Mouse (Mus musculus) yolk sac, embryonic 10.5 days (tissue): Measurements from ENCODE around the gene Pard3b.

Source experiments
- DNase-seq: peaks from one replicate; pipeline ENCODE4 v3.0.0-alpha.2; 2017; ENCODE audit warnings: low spot score

Gene Pard3b

DNA sequence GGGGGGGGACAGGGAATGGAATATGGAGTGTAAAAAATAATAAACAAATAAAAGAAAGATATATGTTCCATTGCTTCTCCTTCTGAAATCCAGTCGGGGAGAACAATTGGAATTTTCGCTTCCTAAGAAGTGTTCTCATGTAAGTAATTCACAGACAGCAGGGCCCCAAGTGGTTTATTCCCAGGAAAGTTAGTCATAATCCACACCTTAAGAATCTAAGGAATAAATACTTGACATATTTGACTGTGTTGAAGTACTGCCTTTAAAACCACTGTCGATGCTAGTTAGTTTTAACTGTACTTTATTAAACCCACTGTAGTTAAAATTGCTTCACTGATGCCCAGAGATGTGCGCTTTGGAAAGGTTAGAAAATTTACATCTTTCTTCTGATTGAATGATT is 442.5 kb downstream of the Pard3b start:
- DNase-seq: no peak

DNA sequence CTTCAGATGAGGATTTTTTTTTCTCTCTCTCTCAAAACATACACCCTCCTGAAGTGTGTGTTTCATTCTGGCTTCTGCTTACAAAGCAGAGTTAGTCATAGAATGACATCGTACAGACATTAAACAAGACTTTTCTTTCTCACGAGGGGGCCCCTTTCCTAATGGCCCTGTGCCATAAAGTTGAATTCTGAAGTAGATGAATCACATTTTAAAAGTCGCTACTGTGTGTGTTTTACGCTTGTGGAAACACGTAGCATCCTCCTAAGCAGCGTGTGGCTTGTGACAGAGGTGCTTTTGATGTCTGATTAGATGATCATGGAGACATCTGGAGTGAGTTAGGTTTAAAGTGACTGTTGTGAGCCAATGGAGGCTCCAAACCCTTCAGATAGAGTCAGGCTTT is 447.4 kb downstream of the Pard3b start:
- no peak for DNase-seq

DNA sequence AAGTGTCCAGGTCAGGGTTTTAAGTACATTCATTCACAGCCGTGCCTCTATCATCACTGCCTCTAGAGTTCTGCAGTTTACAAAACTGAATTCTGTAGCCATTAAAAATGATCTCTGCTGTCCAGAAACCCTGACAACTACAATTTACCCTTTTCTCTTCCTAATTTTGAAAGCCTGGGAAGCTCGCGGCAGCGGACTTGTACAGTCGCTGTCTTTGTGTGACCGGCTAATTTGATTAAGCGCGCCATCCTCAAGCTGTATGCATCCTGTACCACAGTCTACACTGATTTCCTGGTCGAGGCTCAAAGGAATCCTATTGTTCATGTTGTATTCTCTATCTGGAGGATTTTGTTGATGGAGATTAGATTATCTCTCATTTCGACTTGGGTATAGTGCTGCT is 448.8 kb downstream of the Pard3b start:
- no peak for DNase-seq

DNA sequence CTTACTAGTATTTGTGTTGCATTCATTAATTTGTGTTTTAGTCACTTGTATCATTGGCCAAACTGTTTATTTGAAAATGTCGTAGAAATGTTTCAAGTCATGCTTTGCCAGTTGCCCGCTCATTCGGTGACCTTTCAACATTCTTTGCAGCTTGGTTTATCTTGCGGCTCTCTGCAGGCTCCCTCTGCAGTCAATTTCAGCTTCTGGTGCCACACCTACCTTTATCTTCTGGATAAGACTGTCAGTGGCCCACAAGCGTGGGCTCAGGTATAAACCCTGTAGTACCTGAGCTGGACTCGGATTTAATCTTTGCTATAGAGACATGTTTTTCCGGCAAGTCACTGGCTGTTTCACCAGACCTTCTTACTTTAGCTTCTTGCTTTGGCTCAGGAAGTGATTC is 456.3 kb downstream of the Pard3b start:
- no peak for DNase-seq

DNA sequence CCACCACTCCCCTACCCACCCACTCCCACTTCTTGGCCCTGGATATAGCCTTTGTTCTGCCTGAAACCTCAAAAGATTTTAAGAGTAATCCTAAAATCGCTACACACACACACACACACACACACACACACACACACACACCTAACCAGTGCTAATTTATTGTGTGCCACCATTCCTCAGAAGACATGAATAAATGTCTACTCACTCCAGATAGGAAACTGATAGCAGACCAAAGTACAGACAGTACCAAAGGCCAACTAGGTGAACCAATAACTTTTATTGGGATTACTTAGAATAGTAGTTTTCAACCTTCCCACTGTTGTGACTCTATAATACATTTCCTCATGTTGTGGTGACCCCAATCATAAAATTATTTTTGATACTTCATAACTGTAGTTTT is 483.8 kb downstream of the Pard3b start:
- no peak for DNase-seq

DNA sequence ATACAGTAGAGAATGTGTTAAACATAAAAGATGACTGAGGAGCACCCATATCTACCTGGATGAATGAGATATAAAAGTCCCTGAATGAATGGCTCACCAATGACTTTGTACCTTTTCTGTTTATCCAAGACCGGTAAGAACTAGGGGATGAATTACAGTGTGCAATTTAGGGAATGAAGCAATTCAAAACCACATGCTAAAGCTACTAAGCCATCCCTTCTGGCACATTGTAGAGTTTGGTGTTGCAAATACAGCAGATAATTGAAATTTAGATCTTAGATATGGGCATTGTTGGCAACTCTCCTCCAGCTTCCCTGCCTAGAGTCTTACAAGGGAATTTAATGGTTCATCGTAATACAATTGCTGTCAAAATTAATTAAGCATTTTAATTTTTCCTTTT is 490.6 kb downstream of the Pard3b start:
- no peak for DNase-seq

DNA sequence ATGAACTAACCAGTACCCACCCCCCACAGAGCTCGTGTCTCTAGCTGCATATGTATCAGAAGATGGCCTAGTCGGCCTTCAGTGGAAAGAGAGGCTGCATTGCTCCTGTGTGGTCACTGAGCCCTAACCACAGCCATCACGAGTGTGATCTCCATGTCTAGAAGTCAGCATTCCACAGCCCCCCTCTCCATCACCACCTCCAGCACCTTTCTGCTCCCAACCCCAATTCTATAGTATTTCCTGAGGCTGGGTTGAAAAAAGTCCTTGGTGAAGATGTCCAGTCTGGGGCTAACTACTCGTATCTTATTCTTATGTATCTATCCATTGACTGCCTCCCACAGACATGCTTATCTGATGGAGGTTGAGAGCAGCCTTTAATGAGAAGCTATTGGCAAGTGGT is 509.5 kb downstream of the Pard3b start:
- DNase-seq: no peak

DNA sequence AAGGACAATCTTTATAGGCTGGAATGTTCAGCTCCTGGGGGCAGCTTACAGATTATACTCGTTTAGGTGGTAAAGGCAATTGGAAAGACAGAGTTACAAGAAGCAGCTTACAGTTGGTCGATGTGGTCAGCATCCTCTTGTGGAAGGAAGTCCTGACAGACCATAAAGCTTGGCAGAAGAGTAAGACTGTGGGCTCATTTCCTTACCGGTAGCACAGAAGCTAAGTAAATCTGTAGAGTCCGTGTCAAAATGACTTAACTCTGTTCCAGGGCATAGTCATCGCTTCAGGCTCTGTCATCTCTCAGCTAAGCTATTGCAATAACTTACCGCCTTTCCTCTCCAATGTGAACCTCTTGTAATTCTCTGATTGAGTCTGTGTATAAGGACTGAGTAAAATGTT is 510.2 kb downstream of the Pard3b start:
- no peak for DNase-seq

DNA sequence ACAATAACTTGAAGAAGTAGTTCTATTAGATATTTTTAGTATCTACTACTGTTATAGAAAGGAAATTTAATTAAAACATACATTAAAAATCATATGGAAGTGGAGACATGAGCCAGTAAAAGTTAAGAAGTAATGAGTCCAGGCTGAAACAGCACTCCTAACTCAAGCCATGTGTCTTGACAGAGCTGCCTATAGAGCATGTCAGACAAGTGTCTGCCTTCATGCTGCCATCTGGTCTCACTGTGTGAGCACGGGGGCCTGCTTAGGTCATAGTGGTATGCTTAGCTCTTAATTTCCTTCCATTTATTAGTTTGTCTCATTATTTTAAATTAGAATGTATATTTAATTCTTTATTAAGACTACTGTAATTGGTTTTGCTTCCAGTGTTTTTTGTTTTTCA is 517.3 kb downstream of the Pard3b start:
- DNase-seq: no peak

DNA sequence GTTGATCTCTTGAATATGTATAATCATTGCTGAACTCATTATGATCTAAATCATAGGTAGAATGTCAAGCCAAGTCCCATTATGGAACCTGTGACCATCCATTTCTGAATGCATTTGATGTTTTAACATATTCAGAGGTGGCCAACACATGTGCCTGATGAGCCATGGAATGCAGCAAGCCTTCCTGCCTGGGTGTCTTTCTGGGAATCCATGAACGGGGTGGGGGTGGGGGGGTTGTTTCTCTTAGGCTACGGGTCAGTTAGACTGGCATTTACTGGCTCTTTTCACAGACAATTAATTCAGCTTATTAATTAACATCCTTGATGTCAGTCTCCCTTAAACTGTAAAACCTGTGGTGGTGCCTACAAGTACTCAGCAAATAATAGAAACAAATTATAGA is 521.0 kb downstream of the Pard3b start:
- DNase-seq: no peak

DNA sequence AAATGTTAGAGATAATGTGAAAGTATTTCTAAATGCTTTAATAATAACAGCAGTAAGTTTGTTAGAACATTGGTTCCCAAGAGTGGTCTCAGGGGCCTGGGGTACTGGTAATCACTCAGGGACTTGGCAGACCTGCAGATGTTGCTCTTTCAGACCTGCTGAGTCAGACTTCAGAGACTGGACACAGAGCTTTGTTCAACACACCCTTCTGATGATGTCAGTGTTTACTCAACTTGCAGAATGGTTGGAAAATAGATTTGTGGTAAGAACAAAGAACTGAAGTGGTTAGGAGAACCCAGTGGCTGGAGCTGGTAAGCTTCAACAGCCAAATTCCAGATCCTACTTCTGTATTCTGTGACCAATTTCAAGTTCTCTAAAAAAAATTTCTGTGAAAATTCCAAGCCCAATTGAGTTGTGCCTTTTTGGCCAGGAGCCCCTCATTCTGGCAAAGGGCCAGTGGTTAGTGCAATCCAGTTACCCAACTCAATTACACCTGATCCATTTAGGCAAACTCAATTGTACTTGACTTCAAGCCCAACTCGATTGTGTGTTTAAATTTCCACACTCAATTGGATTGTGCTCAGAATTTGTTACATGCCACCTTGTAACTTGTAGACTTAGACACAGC is 536.5 kb downstream of the Pard3b start:
- no peak for DNase-seq

DNA sequence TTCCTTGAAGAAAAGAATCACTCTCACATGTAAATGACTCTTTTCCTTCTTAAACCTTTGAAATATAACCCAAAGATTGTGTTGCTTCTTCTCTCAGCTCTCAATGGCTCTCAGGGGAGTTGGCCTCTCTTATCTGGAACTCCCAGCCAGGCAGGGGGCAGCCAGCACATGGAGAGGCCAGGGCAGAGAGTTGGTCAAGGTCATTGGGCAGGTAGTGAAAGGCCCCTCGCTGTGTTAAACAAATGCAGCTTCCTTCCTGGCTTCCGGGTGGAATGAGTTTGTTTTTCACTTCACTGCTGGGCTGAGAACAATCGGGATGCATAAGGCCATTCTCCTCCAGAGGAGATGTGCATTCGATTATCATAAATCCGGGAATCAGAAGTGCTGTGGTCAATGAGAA is 543.0 kb downstream of the Pard3b start:
- peak; percentile 45 for DNase-seq

DNA sequence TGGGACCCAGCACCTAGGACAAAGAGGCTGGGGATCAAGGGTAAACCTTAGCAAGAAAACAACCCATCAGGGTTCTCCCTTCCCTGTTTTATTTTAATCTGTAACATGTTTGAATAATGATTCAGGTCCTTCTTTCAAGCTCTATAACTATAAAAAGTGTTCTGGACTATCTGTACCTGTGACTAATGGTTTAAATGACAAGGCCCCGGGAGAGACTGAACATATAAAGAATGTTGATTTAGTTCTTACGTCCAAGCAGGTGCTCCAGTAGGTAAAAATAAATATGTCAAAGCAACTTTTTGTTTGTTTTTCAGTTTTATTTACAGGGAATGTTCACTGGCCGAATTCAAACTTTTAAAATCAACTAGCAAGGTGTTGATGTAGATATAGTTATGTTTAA is 544.0 kb downstream of the Pard3b start:
- no peak for DNase-seq

DNA sequence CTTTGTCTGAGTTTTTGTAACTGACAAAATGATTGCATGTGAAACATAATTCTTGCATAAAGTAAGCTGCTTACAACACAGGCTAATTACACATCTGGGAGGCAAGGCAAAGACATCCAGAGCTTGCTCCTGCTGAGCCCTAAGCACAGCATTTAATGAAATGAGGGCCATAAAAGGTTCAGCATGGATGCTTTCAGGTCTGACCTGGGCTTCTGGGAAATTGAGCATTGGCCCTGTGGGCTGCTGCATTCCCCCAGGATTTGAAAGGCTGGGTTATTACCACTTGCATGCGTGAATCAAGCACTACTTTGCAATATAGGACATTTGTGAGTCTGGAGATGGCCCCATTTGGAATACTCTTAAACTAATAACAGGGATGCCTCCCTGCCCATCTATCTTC is 552.2 kb downstream of the Pard3b start:
- no peak for DNase-seq

DNA sequence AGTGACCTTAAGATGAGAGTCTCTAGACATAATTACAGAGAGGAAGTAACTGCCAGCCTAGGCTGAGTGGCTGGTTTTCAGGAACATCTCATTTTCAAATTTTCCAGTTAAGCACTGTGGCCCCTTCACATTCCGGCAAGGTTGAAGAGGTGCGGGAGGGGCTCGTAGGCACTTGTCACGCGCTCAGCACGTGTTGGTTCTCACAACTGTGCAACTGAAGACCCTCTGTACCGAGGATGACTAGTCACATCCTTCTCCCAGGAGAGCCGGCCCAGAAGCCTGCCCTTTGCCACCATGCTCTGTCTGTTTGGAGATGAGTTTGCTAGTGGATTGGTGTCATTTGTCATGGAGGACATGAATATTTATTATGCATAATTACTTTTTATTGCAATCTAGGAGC is 558.9 kb downstream of the Pard3b start:
- DNase-seq: no peak

DNA sequence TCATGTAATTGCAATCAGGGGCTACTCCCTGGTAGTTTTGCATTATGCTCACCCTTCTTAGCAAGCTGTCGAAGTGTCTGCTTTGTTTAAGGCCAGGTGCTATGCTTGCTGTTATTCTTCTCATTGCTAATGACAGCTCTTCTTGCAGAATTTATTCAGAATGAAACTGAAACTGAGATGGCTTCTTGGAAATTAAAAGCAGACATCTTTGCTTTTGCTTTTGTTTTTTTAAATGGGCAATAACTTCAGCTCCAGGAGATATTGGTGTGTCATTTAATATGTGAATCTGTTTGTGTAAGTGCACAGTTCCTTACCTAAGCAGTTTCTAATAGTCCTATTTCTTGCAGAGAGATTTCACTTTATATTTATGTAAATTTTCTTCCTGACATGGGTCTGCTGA is 562.3 kb downstream of the Pard3b start:
- no peak for DNase-seq

DNA sequence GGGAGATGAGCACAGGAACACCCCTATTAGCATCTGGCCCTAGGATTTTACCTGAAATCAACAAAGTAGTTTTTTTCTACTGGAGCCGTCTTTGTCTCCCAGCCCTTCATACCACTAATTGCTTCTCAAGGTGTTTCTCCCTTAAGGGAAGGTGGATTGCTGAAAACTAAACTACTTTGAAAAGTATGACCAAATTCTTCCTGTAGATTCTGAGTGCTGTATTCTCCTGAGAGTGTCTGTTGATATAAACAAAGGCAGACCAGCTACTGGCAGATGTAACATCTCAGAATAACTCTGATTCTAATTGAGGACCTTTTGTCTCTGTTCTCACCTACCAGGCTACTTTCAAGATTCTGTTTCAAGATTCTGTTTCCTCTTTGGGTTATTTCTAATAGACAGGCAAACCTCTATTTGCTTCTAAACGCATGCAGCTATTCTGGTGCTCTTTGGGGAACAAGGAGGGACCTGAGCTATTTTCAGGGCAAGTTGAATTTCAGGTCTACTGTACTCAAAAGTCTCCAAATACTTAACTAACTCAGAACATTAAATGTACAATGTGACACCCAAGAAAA is 563.1 kb downstream of the Pard3b start:
- no peak for DNase-seq

DNA sequence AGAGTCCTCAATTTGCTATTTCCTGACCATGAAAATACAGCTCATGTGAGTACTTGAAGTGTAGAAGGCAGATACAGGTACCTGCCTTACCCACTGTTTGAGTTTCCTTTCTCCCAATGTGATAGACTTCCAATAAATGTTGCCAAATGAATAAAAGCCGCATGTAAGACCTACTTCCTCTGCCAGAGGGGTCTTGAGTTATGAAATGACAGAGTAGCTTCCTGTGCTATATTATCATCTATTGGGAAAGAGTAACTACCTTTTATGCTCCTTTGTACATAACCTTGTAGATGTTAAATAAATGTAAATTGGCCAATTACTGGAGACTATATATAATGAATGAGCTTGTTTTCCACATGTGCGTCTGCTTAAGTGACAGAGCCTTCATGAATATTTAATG is 574.7 kb downstream of the Pard3b start:
- no peak for DNase-seq

DNA sequence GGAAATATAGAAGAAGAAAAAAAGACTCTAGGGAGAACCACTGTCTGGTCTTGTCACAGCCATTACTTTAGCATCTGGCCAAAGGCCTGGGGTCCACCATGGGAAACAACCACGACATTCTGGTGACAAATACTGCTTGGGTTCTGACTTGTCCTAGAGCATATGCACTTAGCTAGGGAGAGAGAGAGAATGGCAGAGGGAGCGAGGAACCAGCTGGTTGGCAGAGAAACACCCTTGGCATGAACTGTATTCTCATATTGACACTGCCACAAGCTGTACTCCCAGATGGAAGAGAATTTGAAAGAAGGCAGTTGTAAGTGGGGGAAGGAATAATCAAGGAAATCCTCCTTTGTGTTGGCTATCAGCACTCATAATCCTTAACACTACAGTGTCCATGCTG is 577.2 kb downstream of the Pard3b start:
- DNase-seq: no peak

DNA sequence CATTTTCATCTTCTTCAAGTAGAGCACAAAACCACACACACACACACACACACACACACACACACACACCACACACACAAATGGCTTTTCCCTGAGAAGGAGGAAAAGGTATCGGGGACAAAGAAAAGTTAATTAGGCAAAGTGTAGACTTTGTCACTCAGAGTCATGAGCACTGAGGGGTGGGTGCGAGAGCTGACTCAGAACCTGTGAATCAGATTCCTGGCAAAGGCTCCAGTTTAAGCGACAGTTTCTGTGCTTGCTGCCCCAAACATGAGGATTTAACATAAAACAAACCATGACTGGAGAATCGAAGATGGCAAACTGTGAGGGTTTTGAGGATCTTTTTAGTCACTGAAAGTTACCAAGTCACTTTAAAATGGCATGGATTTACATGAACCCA is 577.9 kb downstream of the Pard3b start:
- DNase-seq: no peak

DNA sequence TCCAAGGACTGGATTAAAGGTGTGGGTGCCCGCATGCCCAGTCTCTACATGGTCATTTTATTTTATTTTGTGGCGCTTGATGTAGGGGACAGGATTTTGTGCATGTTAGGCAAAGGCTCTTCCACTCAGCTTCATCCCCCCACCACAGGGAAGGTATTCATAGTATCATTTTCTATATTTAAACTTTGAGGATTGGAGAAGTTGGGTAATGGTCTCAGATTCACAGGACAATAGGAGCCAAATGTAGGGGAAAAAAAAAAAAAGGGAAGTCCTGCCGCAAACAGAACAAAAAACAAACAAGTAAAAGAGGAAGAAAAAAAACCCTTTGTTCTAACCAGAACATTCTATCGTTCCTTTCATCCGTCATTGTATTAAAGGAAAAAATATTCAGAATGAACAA is 590.5 kb downstream of the Pard3b start:
- DNase-seq: no peak

DNA sequence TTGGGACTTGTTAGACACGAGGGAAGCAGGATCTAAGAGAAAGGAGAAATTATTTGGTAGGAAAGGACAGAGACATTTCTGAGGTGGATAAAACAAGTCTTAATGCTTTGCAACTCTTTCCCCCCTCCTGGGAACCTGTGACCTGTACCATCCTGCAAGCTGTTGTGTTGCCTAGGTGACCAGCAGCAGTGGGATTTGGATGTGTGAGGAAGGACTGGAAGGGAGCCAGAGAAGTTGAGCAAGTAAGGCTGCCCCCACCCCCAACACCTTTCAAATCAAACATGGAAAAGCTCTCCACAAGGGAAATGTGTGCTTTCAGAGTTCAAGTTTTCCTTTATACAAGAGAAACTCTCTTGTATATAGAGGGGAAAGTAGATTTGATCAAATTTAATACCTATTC is 595.4 kb downstream of the Pard3b start:
- no peak for DNase-seq

DNA sequence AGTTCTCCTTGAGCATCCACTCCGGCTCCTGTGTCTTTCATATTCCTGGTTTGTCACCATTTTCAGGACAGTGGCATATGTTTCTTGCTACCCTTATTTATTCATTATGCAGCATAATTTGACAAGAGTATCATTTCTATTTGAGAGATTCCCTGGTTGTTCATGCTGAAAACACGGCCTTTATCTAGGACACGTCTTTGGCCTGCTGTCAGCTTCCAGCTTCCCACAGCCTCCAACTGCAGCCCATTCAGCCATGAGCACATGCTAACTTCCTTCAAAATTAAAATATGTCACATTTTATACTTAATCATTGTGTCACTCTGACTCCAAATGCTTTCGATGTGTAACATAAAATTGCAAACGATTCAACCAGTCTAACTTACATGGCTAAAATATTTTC is 596.5 kb downstream of the Pard3b start:
- DNase-seq: no peak

DNA sequence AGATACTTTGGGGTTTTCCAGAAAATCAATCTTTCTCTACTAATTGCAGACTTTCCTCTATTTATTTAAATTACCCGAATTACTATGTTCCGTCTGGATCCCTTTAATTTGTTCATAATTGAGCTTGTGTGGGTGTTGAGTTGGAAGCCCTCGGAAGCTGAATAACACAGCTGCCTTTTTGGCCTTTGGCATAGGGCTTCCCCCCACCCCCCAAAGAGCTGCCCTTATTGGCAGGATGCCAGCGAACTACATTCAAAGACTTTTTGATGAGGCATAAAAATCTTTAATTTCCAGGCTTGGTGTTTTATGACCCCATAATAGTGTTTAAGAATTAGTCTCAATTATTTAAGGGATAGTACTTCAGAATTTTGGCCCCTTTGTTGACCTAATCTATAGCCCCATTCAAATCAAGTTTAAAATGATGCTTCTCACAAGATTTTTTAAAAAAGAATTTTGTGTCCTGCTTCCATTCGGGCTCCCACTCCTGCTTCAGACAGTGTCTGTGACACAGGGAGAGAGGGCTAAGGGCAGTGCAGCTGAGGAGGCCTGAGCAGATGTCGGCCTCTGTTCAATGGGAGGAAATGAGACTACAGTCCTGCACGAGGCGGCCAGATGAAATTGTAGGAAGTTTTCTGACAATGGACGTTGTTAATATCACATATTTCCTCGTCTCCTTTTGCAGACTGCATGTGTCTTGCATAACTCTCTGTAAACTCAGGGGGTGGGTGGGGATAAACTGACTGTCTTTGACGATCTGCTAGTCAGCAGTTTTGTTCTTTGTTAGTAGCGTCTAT is 605.8 kb downstream of the Pard3b start:
- DNase-seq: no peak
